Mouse (Mus musculus) ovary, postnatal 36 days (tissue): ENCODE measurements around the gene Lrrc72.
A peak's percentile ranks its signal among the peaks of the same experiment; 100 is the strongest.

Experiments
- DNase-seq: peaks from one replicate; pipeline ENCODE4 v3.0.0; 2022; ENCODE audit warnings: low spot score, mixed read lengths

Gene Lrrc72

DNA sequence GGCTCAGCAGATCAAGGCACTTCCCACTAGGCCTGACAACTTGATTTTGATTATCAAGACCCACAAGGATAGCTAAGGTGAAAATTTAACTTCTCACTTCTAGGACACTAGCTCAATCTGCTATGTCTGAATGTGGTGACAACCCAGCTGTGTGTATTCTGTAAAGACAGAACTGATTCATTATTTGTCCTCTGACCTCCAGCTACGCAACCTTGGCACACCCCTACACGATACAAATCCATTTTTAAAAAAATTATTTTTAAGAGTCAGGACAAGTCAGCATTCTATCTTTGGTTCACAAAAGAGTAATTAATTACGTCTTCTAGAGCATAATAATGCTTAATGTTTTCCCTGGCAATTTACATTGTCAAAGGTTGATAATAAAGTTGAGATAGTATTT, 63.6 kb downstream of the Lrrc72 start:
- DNase-seq: no peak

DNA sequence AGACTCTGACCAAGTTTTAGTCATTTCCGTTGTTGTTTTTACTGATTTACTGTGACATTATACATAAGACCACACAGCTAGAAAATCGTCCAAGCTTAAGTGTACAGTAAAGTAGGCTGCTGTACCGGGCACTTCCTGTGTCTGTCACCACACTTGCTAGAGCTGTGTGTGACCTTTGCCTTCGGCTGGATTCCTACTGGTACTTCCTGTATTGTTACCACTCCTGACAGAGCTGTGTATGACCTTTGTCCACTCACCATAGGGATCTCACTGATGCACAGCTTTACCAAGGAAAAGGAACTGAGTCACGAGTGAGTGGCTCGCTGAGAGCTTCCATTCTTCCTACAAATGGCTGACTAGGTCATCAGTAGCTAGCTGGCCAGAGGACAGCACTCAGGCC, 66.1 kb downstream of the Lrrc72 start:
- DNase-seq: no peak

DNA sequence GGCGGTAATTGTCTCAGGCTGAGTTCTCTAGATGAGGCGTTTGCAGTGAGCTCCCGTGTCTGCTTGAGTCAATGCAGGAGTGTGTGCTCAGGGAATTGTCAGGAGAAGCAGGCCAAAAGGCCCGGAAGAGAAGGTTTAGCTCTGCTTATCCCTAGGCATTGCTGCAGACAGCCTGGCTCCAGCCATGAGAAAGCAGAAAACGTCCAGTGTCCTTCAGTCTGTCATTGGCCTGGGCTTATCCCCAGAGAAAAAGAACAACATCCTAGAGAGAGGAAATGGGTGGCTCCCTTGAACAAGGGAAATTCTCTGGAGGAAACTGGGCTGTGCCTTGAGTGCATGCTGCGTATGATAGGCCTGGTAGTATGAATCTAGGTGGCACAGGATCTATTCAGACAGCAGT, 70.6 kb downstream of the Lrrc72 start:
- DNase-seq: peak; percentile 10

DNA sequence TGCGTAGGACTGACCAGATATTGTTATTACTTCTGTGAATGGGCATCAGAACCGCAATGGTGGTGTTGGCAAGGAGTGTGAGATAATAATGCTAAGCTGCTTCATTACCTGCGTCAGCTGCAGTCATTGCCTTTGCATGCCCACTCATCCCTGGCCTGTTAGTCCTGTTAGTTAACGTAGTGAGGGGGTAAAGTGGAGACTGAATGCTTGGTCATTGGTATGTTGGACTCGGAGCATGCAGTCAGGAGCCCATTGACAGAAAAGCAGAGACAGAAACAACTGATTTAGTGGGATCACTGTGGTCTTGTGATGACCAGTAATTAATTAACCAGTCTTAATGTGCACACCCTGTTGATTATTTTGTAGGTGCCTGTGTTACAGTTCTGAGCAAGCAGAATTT, 76.0 kb downstream of the Lrrc72 start:
- no peak for DNase-seq

DNA sequence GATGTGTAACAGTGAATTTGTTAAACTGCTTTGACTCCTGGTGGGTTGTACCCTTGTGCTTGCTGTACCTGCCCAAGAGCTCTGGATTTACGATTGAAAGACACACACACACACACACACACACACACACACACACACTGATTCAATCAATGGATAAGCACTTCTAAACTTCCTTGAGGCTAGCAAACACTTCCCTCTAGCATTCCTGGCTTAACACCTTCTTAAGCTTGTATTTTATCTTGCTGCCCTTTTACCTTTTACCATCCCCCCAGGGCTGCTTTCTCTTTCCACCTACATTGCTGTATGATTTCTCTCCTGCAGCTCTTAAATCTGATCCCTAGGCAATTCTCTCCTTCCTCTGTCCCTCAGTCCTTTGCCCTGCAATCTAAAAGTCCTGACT, 87.9 kb downstream of the Lrrc72 start:
- no peak for DNase-seq

DNA sequence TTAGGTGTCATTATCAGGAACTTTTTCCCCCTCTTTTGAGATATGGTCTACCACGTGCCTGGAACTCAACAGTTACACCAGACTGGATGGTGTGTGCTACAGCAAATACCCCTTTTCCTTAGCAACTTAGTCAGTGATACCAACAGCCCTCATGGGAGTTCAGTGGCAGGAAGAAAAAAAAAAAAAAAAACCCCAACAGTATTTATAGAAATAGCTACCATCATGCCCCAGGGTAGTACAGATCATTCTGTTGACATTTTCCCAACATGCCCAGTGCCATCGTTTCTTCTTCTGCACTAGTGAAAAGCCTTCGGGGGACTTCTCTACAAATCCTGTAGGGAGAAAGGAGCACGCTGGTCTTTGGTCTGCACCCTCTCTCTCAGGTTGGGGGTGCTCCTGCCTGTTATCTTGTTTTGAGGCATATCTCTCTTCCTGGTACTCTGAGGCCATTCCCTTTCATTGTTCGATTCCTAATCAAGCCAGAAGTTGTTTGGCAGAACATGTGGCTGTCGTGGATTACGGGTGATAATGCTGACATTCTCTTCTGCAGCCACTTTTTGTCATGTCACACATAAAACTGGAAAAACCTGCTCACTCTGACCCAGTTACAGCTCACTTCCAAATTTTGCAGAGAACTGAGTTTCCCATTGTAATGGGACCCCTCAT, 88.9 kb downstream of the Lrrc72 start:
- DNase-seq: no peak
